Mouse (Mus musculus) limb, embryonic 14.5 days (tissue): ENCODE data around the gene Bach2. TPM values are rescaled to one million over a fixed set of nuclear protein-coding genes. Genes with fewer than 3 reads are reported as not detected.

Experiments
- ATAC-seq: fragments of 200-750 bp; cut with Nextera tagmentation; 2 replicates; pipeline ENCODE4 v1.8.0; 2017; ENCODE audit warnings: low read depth, moderate number of reproducible peaks, moderate TSS enrichment; ENCODE audit not compliant: low FRiP score
- DNase-seq: peaks from one replicate; pipeline ENCODE4 v3.0.0-alpha.2; 2015; ENCODE audit warnings: low spot score
- H3K27ac ChIP-seq: fragments of 300-500 bp; sonication (generic); replicated peaks from 2 replicates; pipeline ENCODE4 v1.5.1; 2014; ENCODE audit warnings: low read depth, mild to moderate bottlenecking, low read length, moderate library complexity, mixed read lengths
- H3K27me3 ChIP-seq: fragments of 300-500 bp; sonication (generic); 2 replicates; pipeline ENCODE4 v1.6.1; 2014; ENCODE audit warnings: low read length, mixed read lengths; ENCODE audit not compliant: control insufficient read depth, insufficient read depth
- H3K36me3 ChIP-seq: fragments of 300-500 bp; sonication (generic); 2 replicates; pipeline ENCODE4 v1.6.1; 2014; ENCODE audit warnings: mild to moderate bottlenecking, low read length, moderate library complexity, mixed read lengths; ENCODE audit not compliant: control insufficient read depth, insufficient read depth
- H3K4me1 ChIP-seq: fragments of 300-500 bp; sonication (generic); 2 replicates; pipeline ENCODE4 v1.6.1; 2014; ENCODE audit warnings: antibody characterized with exemption, low read length, mixed read lengths; ENCODE audit not compliant: control insufficient read depth, insufficient read depth
- H3K4me2 ChIP-seq: fragments of 300-500 bp; sonication (generic); replicated peaks from 2 replicates; pipeline ENCODE4 v1.6.1; 2014; ENCODE audit warnings: low read depth, mild to moderate bottlenecking, low read length, moderate library complexity; ENCODE audit not compliant: severe bottlenecking
- H3K4me3 ChIP-seq: fragments of 300-500 bp; sonication (generic); replicated peaks from 2 replicates; pipeline ENCODE4 v1.5.1; 2014; ENCODE audit warnings: low read length
- H3K9ac ChIP-seq: fragments of 300-500 bp; sonication (generic); 2 replicates; pipeline ENCODE4 v1.6.1; 2014; ENCODE audit warnings: mild to moderate bottlenecking, low read depth, low read length, moderate library complexity; ENCODE audit not compliant: severe bottlenecking
- H3K9me3 ChIP-seq: fragments of 300-500 bp; sonication (generic); 2 replicates; pipeline ENCODE4 v1.6.1; 2016; ENCODE audit warnings: low read length; ENCODE audit not compliant: control insufficient read depth
- POLR2A ChIP-seq: fragments of 200-500 bp; IDR thresholded peaks from 2 replicates; pipeline ENCODE4 v1.8.0; 2012; ENCODE audit warnings: inconsistent platforms, mild to moderate bottlenecking, moderate library complexity, borderline replicate concordance; ENCODE audit not compliant: insufficient read depth, insufficient read length; ENCODE audit errors: extremely low read depth
- WGBS: fragments of 180-500 bp; shearing (Covaris S2); extraction: QIAGEN DNeasy Blood & Tissue Kit; methylation state at CpG from one replicate; pipeline ENCODE4 v1.1.7; 2014; 5-methylcytosine and 5-hydroxymethylcytosine counted together
- polyA plus RNA-seq, 2 experiments: library from polyadenylated mRNA; depleted of rRNA in 1 of 2; stranded (reverse) in 1 of 2; unstranded in 1 of 2; fragments of >200 nt; fragmentation: Nextera tagmentation in 1 of 2; extraction: Ambion mirVana in 1 of 2; gene quantifications; 2 replicates each; pipeline versions ENCODE4 v1.2.1 to v1.2.3; 2012 to 2014

Gene Bach2
- polyA plus RNA-seq, 2 experiments, result 6.0 to 9.6 TPM

GRCm38 (mm10) chr4:32238921-32239748 lies 531 bp downstream of the Bach2 start:
- H3K4me1 ChIP-seq, result peaks cover 39% of the 10 kb centered on the region
- no peak for TF ChIP-seq POLR2A

GRCm38 (mm10) chr4:32239749-32240131 lies 1.1 kb downstream of the Bach2 start:
- Histone ChIP-seq H3K9ac (peak overlapping the region; percentile 90), H3K27me3 (no peaks in the 10 kb centered on the region), H3K9me3 (no peaks in the 10 kb centered on the region), H3K4me2 (peak overlapping the region; percentile 73), H3K36me3 (no peaks in the 10 kb centered on the region), H3K27ac (peak overlapping the region; percentile 94), H3K4me1 (peaks cover 39% of the 10 kb centered on the region), H3K4me3 (peak overlapping the region; percentile 85)
- peak; percentile 65 for DNase-seq
- under 1% methylated on average over 22 of the region's 26 CpGs for WGBS
- peak; percentile 48 for ATAC-seq
- TF ChIP-seq POLR2A, result 0 out of 2 replicates have a peak, but pooled peaks have one; percentile 10

More at GRCm38 (mm10) chr4:32238921-32239748, 531 bp downstream of the Bach2 start:
- no peaks in the 10 kb centered on the region for H3K27me3 ChIP-seq
- ATAC-seq, result peak; percentile 71
- no peaks in the 10 kb centered on the region for H3K36me3 ChIP-seq
- WGBS, result 1% methylated on average over 29 of the region's 100 CpGs
- H3K4me2 ChIP-seq, result peak overlapping the region; percentile 73
- peak overlapping the region; percentile 90 for H3K9ac ChIP-seq
- peak; percentile 57 for DNase-seq
- no peaks in the 10 kb centered on the region for H3K9me3 ChIP-seq
- peak overlapping the region; percentile 85 for H3K4me3 ChIP-seq
- H3K27ac ChIP-seq, result peak overlapping the region; percentile 94

GRCm38 (mm10) chr4:32240457-32241030 lies 1.9 kb downstream of the Bach2 start:
- no peak overlapping the region for H3K27ac ChIP-seq
- 9% methylated on average over 9 of the region's 9 CpGs for WGBS
- H3K4me1 ChIP-seq, result peaks cover 38% of the 10 kb centered on the region
- no peak for TF ChIP-seq POLR2A
- no peak overlapping the region; the same call in 1 of the 2 replicates for H3K9ac ChIP-seq
- H3K9me3 ChIP-seq, result no peaks in the 10 kb centered on the region
- DNase-seq (no peak), ATAC-seq (no peak)
- no peaks in the 10 kb centered on the region for H3K36me3 ChIP-seq
- H3K4me3 ChIP-seq, result peak overlapping the region; percentile 85
- no peaks in the 10 kb centered on the region for H3K27me3 ChIP-seq
- H3K4me2 ChIP-seq, result peak overlapping the region; percentile 73

GRCm38 (mm10) chr4:32241351-32241980 lies 2.9 kb downstream of the Bach2 start:
- TF ChIP-seq POLR2A, result no peak
- Histone ChIP-seq H3K27me3 (no peaks in the 10 kb centered on the region), H3K4me2 (peak overlapping the region; percentile 73; the same call in 1 of the 2 replicates), H3K9ac (no peak overlapping the region), H3K4me3 (no peak overlapping the region), H3K36me3 (no peaks in the 10 kb centered on the region), H3K9me3 (no peaks in the 10 kb centered on the region), H3K27ac (no peak overlapping the region), H3K4me1 (peaks cover 29% of the 10 kb centered on the region)
- DNase-seq (no peak), ATAC-seq (no peak)
- 28% methylated on average over 6 of the region's 6 CpGs for WGBS

- Histone ChIP-seq H3K4me3 (no peak overlapping the region), H3K36me3 (no peaks in the 10 kb centered on the region), H3K4me2 (no peak overlapping the region), H3K27ac (no peak overlapping the region), H3K9ac (no peak overlapping the region), H3K27me3 (no peaks in the 10 kb centered on the region), H3K9me3 (no peaks in the 10 kb centered on the region), H3K4me1 (peaks cover 28% of the 10 kb centered on the region)
- 44% methylated on average over 6 of the region's 6 CpGs for whole genome bisulfite sequencing
- DNase-seq (no peak), ATAC-seq (no peak)
- TF ChIP-seq POLR2A, result no peak
Measured at GRCm38 (mm10) chr4:32242122-32242615, 3.6 kb downstream of the Bach2 start.
